Mouse (Mus musculus) bone marrow, adult 2 months (tissue): ENCODE measurements around the gene Icam1. TPM values are rescaled to one million over a fixed set of nuclear protein-coding genes. Genes with fewer than 3 reads are reported as not detected.

Experiments used
- H3K27ac ChIP-seq: fragments of 200-500 bp; 2 replicates; pipeline ENCODE4 v1.5.1; 2012; ENCODE audit warnings: low read depth, mild to moderate bottlenecking, control low read depth, inconsistent platforms, low read length; ENCODE audit not compliant: control insufficient read depth, poor library complexity, insufficient read depth
- H3K4me1 ChIP-seq: fragments of 200-500 bp; 2 replicates; pipeline ENCODE4 v1.6.1; 2011; ENCODE audit warnings: low read length; ENCODE audit not compliant: control insufficient read depth, insufficient read depth
- H3K4me3 ChIP-seq: fragments of 200-500 bp; replicated peaks from 2 replicates; pipeline ENCODE3; 2011; ENCODE audit warnings: mild to moderate bottlenecking, low read depth, low read length, control low read depth; ENCODE audit not compliant: control insufficient read depth
- CTCF ChIP-seq: fragments of 200-500 bp; IDR thresholded peaks from 2 replicates; pipeline ENCODE4 v1.5.1; 2011; ENCODE audit warnings: low read length, control low read depth; ENCODE audit not compliant: control insufficient read depth, insufficient read depth
- POLR2A ChIP-seq: fragments of 200-500 bp; IDR thresholded peaks from 2 replicates; pipeline ENCODE4 v1.6.1; 2011; ENCODE audit warnings: low read depth, mild to moderate bottlenecking, control low read depth, low read length, borderline replicate concordance; ENCODE audit not compliant: control insufficient read depth
- WGBS: fragments of 180-500 bp; shearing (Covaris S2); methylation state at CpG from one replicate; pipeline ENCODE4 v1.1.7; 2018; 5-methylcytosine and 5-hydroxymethylcytosine counted together
- polyA plus RNA-seq: library from polyadenylated mRNA; stranded (reverse); fragments of >200 nt; gene quantifications from 2 replicates; pipeline ENCODE4 v1.2.4, GENCODE M21; 2011; ENCODE audit warnings: low replicate concordance; ENCODE audit not compliant: missing spikeins, insufficient read depth, insufficient read length

Icam1 gene
- polyA plus RNA-seq, 1 experiment = 15.3 TPM

DNA sequence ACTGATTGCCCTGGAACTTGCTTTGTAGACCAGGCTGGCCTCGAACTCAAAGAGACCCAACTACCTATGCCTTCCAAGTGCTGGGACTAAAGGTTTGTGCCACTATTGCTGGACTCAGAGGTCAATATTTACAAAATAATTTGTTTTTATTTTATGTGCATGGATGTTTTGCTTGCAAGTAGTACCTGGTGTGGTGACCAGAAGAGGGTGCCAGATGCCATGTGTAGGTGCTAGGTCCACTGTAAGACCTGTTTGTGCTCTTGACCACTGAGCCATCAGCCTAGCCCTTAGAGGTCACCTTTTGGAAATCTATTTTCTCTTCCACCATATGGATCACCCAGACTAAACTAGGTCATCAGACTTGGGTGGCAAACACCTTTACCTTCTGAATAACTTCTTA is 6.9 kb downstream of the Icam1 start:
- 76% methylated on average over 1 of the region's 1 CpGs for WGBS
- no peak overlapping the region for H3K4me3 ChIP-seq
- TF ChIP-seq POLR2A = no peak
- peak; percentile 23; the same call in 1 of the 2 replicates for TF ChIP-seq CTCF
- H3K4me1 ChIP-seq = no peaks in the 10 kb centered on the region
- H3K27ac ChIP-seq = no peak overlapping the region

DNA sequence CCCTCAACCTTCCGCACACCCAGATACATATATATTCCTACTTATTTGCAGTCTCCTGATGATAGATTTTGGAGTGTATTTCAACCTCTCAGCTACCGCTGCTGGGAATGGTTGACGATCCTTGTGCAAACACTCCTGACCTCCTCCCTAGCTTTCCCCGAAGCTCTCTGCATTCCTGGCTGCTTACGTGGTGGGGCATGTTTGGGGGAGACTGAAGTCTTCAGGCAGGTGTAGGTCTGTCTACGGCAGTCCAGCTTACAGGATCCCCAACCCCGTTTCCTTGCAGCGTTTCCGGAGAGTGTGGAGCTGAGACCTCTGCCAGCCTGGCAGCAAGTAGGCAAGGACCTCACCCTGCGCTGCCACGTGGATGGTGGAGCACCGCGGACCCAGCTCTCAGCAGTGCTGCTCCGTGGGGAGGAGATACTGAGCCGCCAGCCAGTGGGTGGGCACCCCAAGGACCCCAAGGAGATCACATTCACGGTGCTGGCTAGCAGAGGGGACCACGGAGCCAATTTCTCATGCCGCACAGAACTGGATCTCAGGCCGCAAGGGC is 9.5 kb downstream of the Icam1 start:
- WGBS = 92% methylated on average over 19 of the region's 19 CpGs
- no peak overlapping the region for H3K4me3 ChIP-seq
- peaks cover 2% of the 10 kb centered on the region; the same call in 1 of the 2 replicates for H3K4me1 ChIP-seq
- TF ChIP-seq CTCF = no peak
- TF ChIP-seq POLR2A = no peak
- H3K27ac ChIP-seq = no peak overlapping the region

DNA sequence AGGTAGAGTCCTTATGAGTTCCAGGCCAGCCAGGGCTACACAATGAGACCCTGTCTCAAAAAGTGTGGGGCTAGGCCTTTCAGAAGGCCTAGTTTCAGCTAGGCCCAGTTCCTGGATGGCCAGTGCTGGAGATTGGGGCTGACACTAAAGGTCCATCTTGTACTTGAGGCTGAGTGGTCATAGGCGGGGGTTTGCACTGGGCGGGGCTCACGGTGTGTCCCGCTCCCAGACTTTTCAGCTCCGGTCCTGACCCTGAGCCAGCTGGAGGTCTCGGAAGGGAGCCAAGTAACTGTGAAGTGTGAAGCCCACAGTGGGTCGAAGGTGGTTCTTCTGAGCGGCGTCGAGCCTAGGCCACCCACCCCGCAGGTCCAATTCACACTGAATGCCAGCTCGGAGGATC is 11.1 kb downstream of the Icam1 start:
- H3K4me1 ChIP-seq = peaks cover 2% of the 10 kb centered on the region; the same call in 1 of the 2 replicates
- WGBS = 94% methylated on average over 12 of the region's 12 CpGs
- TF ChIP-seq CTCF = no peak
- no peak for TF ChIP-seq POLR2A
- H3K27ac ChIP-seq = no peak overlapping the region
- H3K4me3 ChIP-seq = no peak overlapping the region

DNA sequence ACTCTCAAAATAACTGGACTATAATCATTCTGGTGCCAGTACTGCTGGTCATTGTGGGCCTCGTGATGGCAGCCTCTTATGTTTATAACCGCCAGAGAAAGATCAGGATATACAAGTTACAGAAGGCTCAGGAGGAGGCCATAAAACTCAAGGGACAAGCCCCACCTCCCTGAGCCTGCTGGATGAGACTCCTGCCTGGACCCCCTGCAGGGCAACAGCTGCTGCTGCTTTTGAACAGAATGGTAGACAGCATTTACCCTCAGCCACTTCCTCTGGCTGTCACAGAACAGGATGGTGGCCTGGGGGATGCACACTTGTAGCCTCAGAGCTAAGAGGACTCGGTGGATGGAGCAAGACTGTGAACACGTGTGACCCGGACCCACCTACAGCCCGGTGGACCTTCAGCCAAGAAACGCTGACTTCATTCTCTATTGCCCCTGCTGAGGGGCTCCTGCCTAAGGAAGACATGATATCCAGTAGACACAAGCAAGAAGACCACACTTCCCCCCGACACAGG is 12.0 kb downstream of the Icam1 start:
- TF ChIP-seq POLR2A (no peak), CTCF (no peak)

DNA sequence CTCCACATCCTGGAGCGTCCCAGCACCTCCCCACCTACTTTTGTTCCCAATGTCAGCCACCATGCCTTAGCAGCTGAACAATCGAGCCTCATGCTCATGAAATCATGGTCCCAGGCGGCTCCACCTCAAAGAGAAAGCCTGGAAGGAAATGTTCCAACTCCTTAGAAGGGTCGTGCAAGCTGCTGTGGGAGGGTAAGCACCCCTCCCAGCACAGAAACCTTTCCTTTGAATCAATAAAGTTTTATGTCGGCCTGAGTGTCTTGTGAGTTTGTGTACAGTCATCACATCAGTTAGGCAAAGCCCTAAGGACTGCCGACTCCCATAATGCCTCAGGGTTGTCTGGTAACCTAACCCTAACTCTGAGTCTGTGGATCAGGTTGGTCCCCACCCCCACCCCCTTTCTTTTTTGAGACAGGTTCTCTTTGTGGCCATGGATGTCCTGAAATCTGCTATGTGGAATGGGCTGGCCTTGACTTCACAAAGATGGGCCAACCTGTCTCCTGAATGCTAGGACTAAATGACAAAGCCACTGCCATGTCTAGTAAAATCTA is 12.8 kb downstream of the Icam1 start:
- no peak for TF ChIP-seq POLR2A
- TF ChIP-seq CTCF = no peak
- Histone ChIP-seq H3K4me3 (no peak overlapping the region), H3K27ac (peak overlapping the region; percentile 68), H3K4me1 (peaks cover 2% of the 10 kb centered on the region; the same call in 1 of the 2 replicates)
- 69% methylated on average over 6 of the region's 6 CpGs for WGBS

More for the DNA sequence above, 12.0 kb downstream of the Icam1 start:
- no peak overlapping the region for H3K27ac ChIP-seq
- peaks cover 2% of the 10 kb centered on the region; the same call in 1 of the 2 replicates for H3K4me1 ChIP-seq
- no peak overlapping the region for H3K4me3 ChIP-seq
- 85% methylated on average over 8 of the region's 8 CpGs for WGBS

DNA sequence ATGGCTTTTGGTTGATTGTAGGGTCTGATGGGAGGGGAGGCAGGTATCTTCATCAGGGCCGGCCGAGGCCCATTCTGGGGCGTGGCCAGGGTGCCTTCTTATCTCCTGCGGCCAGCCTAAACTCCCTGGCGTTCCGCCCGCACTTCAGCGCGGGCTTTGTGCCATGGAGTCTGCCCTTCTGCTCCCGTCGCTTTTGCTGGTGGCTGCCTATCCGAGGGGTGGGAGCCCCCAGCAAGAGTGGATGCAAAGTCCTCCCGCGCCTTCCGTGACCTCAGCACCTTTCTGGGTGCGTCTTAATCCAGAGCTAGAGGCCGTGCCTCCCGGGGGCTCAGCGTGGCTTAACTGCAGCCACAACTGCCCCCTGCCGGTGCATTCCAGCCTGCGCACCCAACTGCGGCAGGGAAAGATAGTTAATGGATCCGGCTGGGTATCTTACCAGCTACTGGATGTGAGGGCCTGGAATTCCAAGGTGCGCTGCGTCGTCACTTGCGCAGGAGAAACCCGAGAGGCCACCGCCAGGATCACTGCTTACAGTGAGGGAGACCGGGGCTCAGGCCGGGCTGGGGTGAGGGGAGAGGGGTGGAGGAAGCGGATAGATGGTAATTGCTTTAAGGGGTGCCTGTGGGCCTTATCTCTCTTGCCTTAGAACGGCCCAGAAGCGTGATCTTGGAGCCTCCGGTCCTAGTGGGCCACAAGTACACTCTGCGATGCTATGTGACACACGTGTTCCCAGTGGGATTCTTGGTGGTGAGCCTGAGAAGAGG is 13.7 kb downstream of the Icam1 start, which contains the start of gene Icam4:
TSS of gene Icam4 (plus strand) at position 83 of the 764 bp plus-strand sequence.
- Histone ChIP-seq H3K4me3 (peak within 1 kb of the TSS; percentile 75), H3K4me1 (peaks cover 2% of the 10 kb centered on the region; the same call in 1 of the 2 replicates), H3K27ac (peak within 1 kb of the TSS; percentile 92)
- TF ChIP-seq CTCF = peak; percentile 88
- TF ChIP-seq POLR2A = 0 out of 2 replicates have a peak, but pooled peaks have one; percentile 55
- WGBS = 2% methylated on average over 37 of the region's 37 CpGs

DNA sequence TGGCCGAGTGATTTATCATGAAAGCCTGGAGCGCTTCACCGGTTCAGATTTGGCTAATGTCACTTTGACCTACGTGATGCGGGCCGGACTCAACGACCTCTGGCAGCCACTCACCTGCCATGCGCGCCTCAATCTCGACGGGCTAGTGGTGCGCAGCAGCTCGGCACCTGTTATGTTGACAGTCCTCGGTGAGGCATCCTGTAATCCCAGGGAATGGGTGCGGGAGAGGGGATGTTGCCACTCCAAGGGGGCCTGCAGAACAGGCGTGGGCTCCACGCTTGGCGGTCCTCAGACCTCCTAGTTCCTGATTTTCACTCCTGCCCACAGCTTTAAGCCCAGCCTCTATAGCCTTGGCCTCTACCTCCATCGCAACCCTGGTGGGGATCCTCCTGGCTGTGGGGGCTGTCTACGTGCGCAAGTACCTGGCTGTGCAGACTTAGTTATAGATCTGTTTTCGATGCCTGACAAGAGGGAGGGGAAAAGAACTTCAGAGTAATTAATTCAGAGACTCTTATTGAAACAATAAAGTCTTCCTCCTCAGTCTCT is 14.3 kb downstream of the Icam1 start:
- Histone ChIP-seq H3K4me3 (peak overlapping the region; percentile 75), H3K4me1 (peaks cover 2% of the 10 kb centered on the region; the same call in 1 of the 2 replicates), H3K27ac (peak overlapping the region; percentile 92)
- TF ChIP-seq CTCF (no peak), POLR2A (no peak)
- 5% methylated on average over 22 of the region's 22 CpGs for WGBS
